Mouse (Mus musculus) spleen, postnatal 4 days (tissue): ENCODE results near the gene Stag1.
"Not testable (repeated sequence)": the region's sequence is repeated elsewhere in the genome, so short reads cannot be mapped to it uniquely, and the experiment has no call there.

Experiments
- DNase-seq, 2 experiments: peaks; one replicate each; pipeline ENCODE4 v3.0.0; 2022; ENCODE audit warnings: low spot score in 2 of 2

Stag1 gene

DNA sequence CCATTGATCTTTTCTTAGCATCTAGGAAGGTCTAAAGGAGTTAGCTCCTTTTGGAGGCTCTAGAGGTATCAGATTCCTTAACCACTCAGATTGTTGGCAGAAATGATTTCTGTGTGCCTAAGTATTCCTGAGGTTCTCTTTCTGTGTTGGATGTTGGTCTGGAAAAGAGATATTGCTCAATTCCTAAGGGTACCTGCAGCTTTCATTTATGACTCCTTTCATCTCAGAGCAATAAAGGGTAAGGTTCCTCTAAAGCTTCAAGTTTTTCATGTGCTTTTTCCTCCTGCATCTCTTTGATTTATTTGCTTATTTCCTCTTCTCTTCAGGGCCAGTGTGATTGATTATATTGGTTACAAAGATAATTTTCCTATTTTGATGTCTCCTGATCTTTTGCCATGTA is 84.7 kb downstream of the Stag1 start:
- DNase-seq, result no peak

GRCm38 (mm10) chr9:100685769-100686487 is 88.3 kb downstream of the Stag1 start:
- DNase-seq, result no peak

DNA sequence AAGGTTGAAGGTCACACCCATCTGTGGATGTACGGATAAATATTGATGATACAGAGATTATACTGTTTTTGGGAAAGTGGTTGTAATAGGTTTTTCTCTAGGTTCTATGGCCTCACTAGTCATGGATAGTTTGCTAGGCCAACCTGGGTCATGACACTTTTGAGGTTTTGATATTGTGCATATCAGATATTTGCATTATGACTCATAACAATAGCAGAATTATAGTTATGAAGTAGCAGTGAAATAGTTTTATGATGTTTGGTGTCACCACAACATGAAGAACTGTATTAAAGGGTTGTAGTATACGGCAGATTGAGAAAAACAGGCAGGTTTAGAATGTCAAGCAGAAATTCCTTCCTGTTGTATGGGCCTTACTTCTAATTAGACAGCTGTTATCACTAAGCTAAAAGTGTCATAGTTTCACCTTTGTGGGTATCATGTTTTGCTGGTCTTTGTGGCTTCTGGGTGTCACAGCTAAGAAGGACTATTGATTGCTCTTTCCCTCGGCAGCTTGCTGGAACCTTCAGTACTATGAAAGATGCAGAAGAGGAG is 92.2 kb downstream of the Stag1 start:
- DNase-seq, result no peak

DNA sequence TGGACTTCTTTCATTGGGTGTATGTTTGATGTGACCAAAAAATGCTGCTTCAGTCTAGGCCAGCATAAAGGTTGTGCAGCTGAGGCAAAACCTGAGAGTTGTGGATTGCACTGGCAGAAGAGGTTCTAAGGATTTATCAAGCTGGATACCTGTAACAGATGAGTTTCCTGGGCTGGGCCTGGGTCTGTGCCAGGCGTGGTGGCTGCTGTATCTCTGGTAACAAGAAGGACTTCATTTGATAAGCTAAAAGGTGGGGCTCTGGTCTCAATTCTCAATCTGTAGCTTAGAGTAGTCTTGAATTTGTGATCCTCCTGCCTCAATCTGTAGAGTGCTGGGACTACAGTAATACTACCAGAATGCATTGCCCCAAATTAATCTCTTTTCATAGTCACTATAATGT is 94.6 kb downstream of the Stag1 start:
- peak in 1 of 2 experiments; percentile 46 for DNase-seq

- DNase-seq, result no peak
Measured at GRCm38 (mm10) chr9:100696537-100696936, 98.9 kb downstream of the Stag1 start.

DNA sequence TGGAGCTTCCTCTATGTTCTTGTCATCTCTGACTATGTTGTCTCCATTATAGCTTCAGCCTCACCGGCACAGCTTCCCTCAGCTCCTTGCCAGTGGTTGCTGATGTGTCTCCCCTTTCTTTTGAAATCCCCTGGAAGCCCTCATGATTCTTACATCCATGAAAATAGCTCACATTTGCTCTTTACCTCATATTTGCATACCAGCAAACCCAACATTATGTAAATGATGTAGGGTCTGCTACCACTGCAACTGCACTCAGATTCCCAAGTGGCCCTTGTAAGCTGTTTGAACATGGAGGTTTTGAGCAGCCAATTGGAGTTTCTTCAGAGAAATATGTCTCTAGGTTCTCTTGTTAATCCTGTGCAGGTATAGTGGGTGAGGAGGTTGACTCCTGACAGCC is 110.0 kb downstream of the Stag1 start:
- no peak for DNase-seq

DNA sequence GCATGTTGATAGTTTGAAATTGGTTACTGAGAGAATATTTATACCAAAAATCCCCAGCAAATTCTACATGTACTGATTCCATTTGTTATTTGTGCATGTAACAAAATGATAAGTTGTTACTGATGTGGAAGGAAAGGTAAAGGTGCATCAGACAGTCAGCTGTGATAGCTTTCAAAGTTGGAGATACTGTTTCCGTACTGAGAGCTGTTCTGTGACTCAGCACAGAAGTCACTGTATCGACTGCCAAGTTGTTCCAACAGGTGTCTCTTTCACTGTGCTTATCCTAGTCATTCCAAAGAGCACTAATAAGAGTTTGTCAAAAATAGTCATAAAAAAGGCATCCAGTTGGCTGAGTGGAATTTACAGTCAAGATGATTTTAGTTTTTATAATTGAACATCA is 114.1 kb downstream of the Stag1 start:
- no peak for DNase-seq

DNA sequence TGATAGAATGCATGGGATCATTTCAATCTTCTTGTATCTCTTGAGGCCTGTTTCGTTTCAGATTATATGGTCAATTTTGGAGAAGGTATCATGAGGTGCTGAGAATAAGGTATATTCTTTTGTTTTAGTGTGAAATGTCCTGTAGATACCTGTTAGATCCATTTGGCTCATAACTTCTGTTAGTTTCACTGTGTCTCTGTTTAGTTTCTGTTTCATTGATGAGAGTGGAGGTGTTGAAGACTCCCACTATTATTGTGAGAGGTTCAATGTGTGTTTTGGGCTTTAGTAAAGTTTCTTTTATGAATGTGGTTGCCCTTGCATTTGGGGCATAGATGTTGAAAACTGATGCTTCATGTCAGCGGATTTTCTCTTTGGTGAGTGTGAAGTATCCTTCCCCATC is 127.2 kb downstream of the Stag1 start:
- DNase-seq, result not testable (repeated sequence)

GRCm38 (mm10) chr9:100731839-100732238 is 134.2 kb downstream of the Stag1 start:
- no peak for DNase-seq

GRCm38 (mm10) chr9:100733907-100734440 is 136.4 kb downstream of the Stag1 start:
- no peak for DNase-seq

DNA sequence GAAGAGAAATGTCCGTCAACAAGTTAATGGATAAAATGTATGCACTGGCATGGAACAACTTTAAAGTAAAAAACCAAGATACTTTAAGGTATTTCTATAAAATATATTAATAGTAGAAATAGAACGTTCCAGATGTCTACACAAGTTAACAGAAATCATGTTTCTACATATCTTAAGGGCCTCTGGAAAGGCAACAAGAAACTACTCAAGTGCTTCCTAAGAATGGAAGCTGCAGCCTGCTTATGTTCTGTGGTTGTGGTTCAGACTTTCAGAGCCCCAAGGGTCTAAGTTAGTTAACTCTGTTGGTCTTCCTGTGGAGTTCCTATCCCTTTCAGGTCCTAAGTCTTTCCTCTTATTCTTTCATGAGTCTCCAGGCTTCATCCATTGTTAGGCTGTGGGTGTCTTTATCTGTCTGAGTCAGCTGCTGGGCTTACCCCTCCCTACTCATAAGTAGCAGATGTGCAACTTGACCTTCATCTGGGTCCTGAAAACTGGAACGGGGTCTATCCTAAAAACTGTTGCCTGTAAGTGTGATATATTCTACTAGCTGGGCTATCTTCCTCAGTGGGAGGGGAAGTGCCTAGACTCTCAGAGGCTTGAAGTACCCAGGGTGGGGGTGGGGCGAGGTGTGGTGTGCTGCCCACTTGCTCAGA is 138.5 kb downstream of the Stag1 start:
- DNase-seq, result peak in 1 of 2 experiments; percentile 15

GRCm38 (mm10) chr9:100736646-100737031 is 139.0 kb downstream of the Stag1 start:
- no peak for DNase-seq

GRCm38 (mm10) chr9:100777238-100777637 is 179.6 kb downstream of the Stag1 start:
- DNase-seq, result not testable (repeated sequence)

DNA sequence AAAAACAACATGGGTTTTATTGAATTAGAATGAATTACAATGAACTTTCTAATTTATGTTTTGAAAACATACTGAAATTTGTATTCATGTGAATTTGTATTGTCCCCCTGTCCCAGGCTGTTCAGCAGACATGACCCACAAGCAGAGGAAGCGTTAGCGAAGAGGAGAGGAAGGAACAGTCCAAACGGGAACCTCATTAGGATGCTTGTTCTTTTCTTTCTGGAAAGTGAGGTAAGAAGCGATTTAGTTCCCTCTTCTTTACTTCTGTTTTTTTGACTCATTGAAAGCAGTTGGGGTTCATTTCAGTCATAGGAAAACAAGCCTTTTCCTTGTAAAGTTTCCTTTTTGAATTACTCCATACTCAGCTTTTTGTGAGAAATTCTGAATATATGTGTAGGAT is 268.4 kb downstream of the Stag1 start:
- no peak for DNase-seq

DNA sequence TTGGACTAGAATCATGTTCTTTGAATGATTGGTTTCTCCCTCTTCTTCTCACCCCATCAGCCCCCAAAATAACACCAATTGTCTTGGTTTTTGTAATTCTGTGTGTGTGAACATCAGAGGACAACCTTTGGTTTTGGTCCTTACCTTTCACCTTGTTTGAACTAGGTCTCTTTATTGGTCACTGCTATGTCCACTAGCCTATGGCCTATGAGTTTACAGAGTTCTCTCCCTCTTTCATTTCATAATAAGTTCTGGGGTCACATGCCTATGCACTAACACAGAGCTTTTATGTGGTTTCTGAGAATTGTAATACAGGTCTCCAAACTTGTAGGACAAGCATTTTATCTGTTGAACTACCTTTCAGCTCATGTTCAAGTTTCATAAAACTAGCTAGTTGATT is 272.0 kb downstream of the Stag1 start:
- DNase-seq, result no peak

- DNase-seq, result no peak
Measured at GRCm38 (mm10) chr9:100896111-100896510, 298.5 kb downstream of the Stag1 start.

- no peak for DNase-seq
Measured at GRCm38 (mm10) chr9:100898042-100898441, 300.4 kb downstream of the Stag1 start.

DNA sequence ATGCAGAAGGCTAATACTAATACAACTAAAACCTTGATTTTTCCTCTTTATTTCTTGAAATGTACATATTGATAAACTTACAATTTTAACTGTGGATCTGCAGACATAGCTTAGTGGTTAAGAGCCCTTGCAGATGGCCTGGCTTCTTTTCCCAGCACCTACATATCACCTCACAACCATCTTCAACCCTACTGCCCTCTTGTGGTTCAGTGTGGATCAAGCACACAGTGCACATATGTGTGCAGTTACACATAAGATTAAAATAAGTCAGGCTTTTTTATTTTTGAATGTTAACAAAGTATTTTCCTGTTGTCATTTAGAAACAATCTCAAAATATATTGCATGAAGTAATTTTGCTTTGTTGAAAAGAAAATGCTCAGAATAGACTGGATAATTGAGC is 312.8 kb downstream of the Stag1 start:
- DNase-seq, result no peak

- DNase-seq, result peak in 1 of 2 experiments; percentile 40
Measured at GRCm38 (mm10) chr9:100917111-100917510, 319.5 kb downstream of the Stag1 start.

- no peak for DNase-seq
Measured at GRCm38 (mm10) chr9:100926629-100927028, 329.0 kb downstream of the Stag1 start.

GRCm38 (mm10) chr9:100942042-100942441 is 344.4 kb downstream of the Stag1 start:
- no peak for DNase-seq

GRCm38 (mm10) chr9:100944677-100945365 is 347.2 kb downstream of the Stag1 start:
- no peak for DNase-seq
